Mouse (Mus musculus) hindbrain, embryonic 12.5 days (tissue): ENCODE data around the gene Nyap1. TPM values are rescaled to one million over a fixed set of nuclear protein-coding genes. Genes with fewer than 3 reads are reported as not detected.
"Not testable (repeated sequence)": the region's sequence is repeated elsewhere in the genome, so short reads cannot be mapped to it uniquely, and the experiment has no call there.

Experiments used
- ATAC-seq: fragments of 200-750 bp; cut with Nextera tagmentation; 2 replicates; pipeline ENCODE4 v1.8.0; 2017; ENCODE audit warnings: moderate TSS enrichment; ENCODE audit not compliant: low FRiP score
- H3K27ac ChIP-seq: fragments of 300-500 bp; sonication (generic); 2 replicates; pipeline ENCODE4 v1.5.1; 2016; ENCODE audit warnings: mild to moderate bottlenecking
- H3K27me3 ChIP-seq: fragments of 300-500 bp; sonication (generic); 2 replicates; pipeline ENCODE4 v1.6.1; 2016; ENCODE audit warnings: mild to moderate bottlenecking
- H3K36me3 ChIP-seq: fragments of 300-500 bp; sonication (generic); 2 replicates; pipeline ENCODE4 v1.6.1; 2016; ENCODE audit warnings: mild to moderate bottlenecking
- H3K4me1 ChIP-seq: fragments of 300-500 bp; sonication (generic); 2 replicates; pipeline ENCODE4 v1.6.1; 2016
- H3K4me2 ChIP-seq: fragments of 300-500 bp; sonication (generic); replicated peaks from 2 replicates; pipeline ENCODE4 v1.6.1; 2016; ENCODE audit warnings: mild to moderate bottlenecking
- H3K4me3 ChIP-seq: fragments of 300-500 bp; sonication (generic); 2 replicates; pipeline ENCODE4 v1.5.1; 2016; ENCODE audit warnings: mild to moderate bottlenecking
- H3K9ac ChIP-seq: fragments of 300-500 bp; sonication (generic); 2 replicates; pipeline ENCODE4 v1.6.1; 2016; ENCODE audit warnings: mild to moderate bottlenecking, moderate library complexity
- H3K9me3 ChIP-seq: fragments of 300-500 bp; sonication (generic); replicated peaks from 2 replicates; pipeline ENCODE4 v1.6.1; 2016; ENCODE audit warnings: mild to moderate bottlenecking
- WGBS: fragments of 180-500 bp; shearing (Covaris S2); methylation state at CpG from one replicate; pipeline ENCODE4 v1.1.7; 2016; 5-methylcytosine and 5-hydroxymethylcytosine counted together
- polyA plus RNA-seq: library from polyadenylated mRNA; unstranded; fragments of >200 nt; fragmentation: Nextera tagmentation; extraction: Ambion mirVana; gene quantifications from 2 replicates; pipeline ENCODE4 v1.2.1, GENCODE M21; 2016

Nyap1 gene
- polyA plus RNA-seq, 1 experiment from 2014 or later: 20.9 TPM

GRCm38 (mm10) chr5:137737400-137737940 is 3.9 kb downstream of the Nyap1 start:
- Histone ChIP-seq H3K36me3 (peaks cover 36% of the 10 kb centered on the region), H3K4me3 (no peak overlapping the region), H3K4me2 (peak overlapping the region; percentile 91), H3K9me3 (no peaks in the 10 kb centered on the region), H3K9ac (peak overlapping the region; percentile 47), H3K4me1 (peaks cover 69% of the 10 kb centered on the region), H3K27me3 (no peaks in the 10 kb centered on the region), H3K27ac (peak overlapping the region; percentile 86; the same call in 1 of the 2 replicates)
- 86% methylated on average over 6 of the region's 6 CpGs for WGBS
- no peak for ATAC-seq

GRCm38 (mm10) chr5:137734289-137735061 is 6.9 kb downstream of the Nyap1 start:
- 49% methylated on average over 6 of the region's 6 CpGs for WGBS
- Histone ChIP-seq H3K4me2 (peak overlapping the region; percentile 52), H3K36me3 (peaks cover 53% of the 10 kb centered on the region), H3K27ac (peak overlapping the region; percentile 99), H3K4me3 (peak overlapping the region; percentile 20), H3K9me3 (no peaks in the 10 kb centered on the region), H3K9ac (peak overlapping the region; percentile 67), H3K27me3 (no peaks in the 10 kb centered on the region), H3K4me1 (peaks cover 60% of the 10 kb centered on the region)
- peak; percentile 97 for ATAC-seq

- Histone ChIP-seq H3K27ac (peak overlapping the region; percentile 99), H3K4me3 (peak overlapping the region; percentile 20), H3K9me3 (no peaks in the 10 kb centered on the region), H3K4me2 (peak overlapping the region; percentile 52), H3K4me1 (peaks cover 53% of the 10 kb centered on the region), H3K36me3 (peaks cover 56% of the 10 kb centered on the region), H3K27me3 (no peaks in the 10 kb centered on the region), H3K9ac (peak overlapping the region; percentile 67)
- ATAC-seq: peak; percentile 75
- WGBS: 46% methylated on average over 12 of the region's 12 CpGs
Measured at GRCm38 (mm10) chr5:137733638-137734288, 7.6 kb downstream of the Nyap1 start.

GRCm38 (mm10) chr5:137726767-137727166 is 14.6 kb downstream of the Nyap1 start:
- Histone ChIP-seq H3K4me2 (no peak overlapping the region), H3K36me3 (peaks cover 16% of the 10 kb centered on the region), H3K9ac (no peak overlapping the region), H3K9me3 (no peaks in the 10 kb centered on the region), H3K27me3 (no peaks in the 10 kb centered on the region), H3K4me3 (no peak overlapping the region), H3K4me1 (peaks cover 8% of the 10 kb centered on the region), H3K27ac (no peak overlapping the region)
- WGBS: 71% methylated on average over 6 of the region's 6 CpGs
- ATAC-seq: no peak

- peaks cover 3% of the 10 kb centered on the region for H3K4me1 ChIP-seq
- no peak overlapping the region for H3K4me2 ChIP-seq
- no peak for ATAC-seq
- 91% methylated on average over 5 of the region's 5 CpGs for WGBS
- no peaks in the 10 kb centered on the region for H3K9me3 ChIP-seq
- no peak overlapping the region for H3K27ac ChIP-seq
- H3K9ac ChIP-seq: no peak overlapping the region
- peaks cover 3% of the 10 kb centered on the region; the same call in 1 of the 2 replicates for H3K36me3 ChIP-seq
- H3K27me3 ChIP-seq: no peaks in the 10 kb centered on the region
- H3K4me3 ChIP-seq: no peak overlapping the region
Measured at GRCm38 (mm10) chr5:137723840-137724239, 17.6 kb downstream of the Nyap1 start.

GRCm38 (mm10) chr5:137720558-137721164 is 20.7 kb downstream of the Nyap1 start:
- H3K4me2 ChIP-seq: peak overlapping the region; percentile 38
- H3K4me1 ChIP-seq, H3K36me3 ChIP-seq, H3K27ac ChIP-seq, H3K9me3 ChIP-seq, H3K9ac ChIP-seq, H3K27me3 ChIP-seq, ATAC-seq, H3K4me3 ChIP-seq: not testable (repeated sequence)
- 23% methylated on average over 9 of the region's 16 CpGs for WGBS

- 88% methylated on average over 6 of the region's 6 CpGs for WGBS
Measured at GRCm38 (mm10) chr5:137719088-137719487, 22.3 kb downstream of the Nyap1 start.

GRCm38 (mm10) chr5:137718020-137718790 is 23.2 kb downstream of the Nyap1 start:
- Histone ChIP-seq H3K4me2 (no peak overlapping the region), H3K36me3 (no peaks in the 10 kb centered on the region), H3K4me1 (peaks cover 3% of the 10 kb centered on the region), H3K9ac (no peak overlapping the region), H3K4me3 (no peak overlapping the region), H3K27ac (no peak overlapping the region), H3K9me3 (no peaks in the 10 kb centered on the region), H3K27me3 (no peaks in the 10 kb centered on the region)
- 68% methylated on average over 8 of the region's 8 CpGs for WGBS
- no peak for ATAC-seq

More at GRCm38 (mm10) chr5:137719088-137719487, 22.3 kb downstream of the Nyap1 start:
- Histone ChIP-seq H3K27me3 (no peaks in the 10 kb centered on the region), H3K4me1 (peaks cover 3% of the 10 kb centered on the region), H3K9me3 (no peaks in the 10 kb centered on the region), H3K9ac (no peak overlapping the region), H3K27ac (no peak overlapping the region), H3K36me3 (no peaks in the 10 kb centered on the region), H3K4me2 (no peak overlapping the region), H3K4me3 (no peak overlapping the region)
- ATAC-seq: no peak

- 82% methylated on average over 8 of the region's 8 CpGs for WGBS
- Histone ChIP-seq H3K9me3 (no peaks in the 10 kb centered on the region), H3K4me1 (peaks cover 2% of the 10 kb centered on the region), H3K36me3 (no peaks in the 10 kb centered on the region), H3K27ac (no peak overlapping the region), H3K9ac (no peak overlapping the region), H3K27me3 (no peaks in the 10 kb centered on the region), H3K4me2 (no peak overlapping the region), H3K4me3 (no peak overlapping the region)
- ATAC-seq: no peak
Measured at GRCm38 (mm10) chr5:137715685-137716084, 25.7 kb downstream of the Nyap1 start.

- no peaks in the 10 kb centered on the region for H3K27me3 ChIP-seq
- no peak overlapping the region for H3K9ac ChIP-seq
- no peak overlapping the region for H3K27ac ChIP-seq
- H3K4me3 ChIP-seq: no peak overlapping the region
- no peak overlapping the region for H3K4me2 ChIP-seq
- no peak for ATAC-seq
- no peaks in the 10 kb centered on the region for H3K36me3 ChIP-seq
- no peaks in the 10 kb centered on the region for H3K9me3 ChIP-seq
- H3K4me1 ChIP-seq: no peaks in the 10 kb centered on the region
- WGBS: 89% methylated on average over 5 of the region's 5 CpGs
Measured at GRCm38 (mm10) chr5:137713454-137713853, 28.0 kb downstream of the Nyap1 start.

- Histone ChIP-seq H3K4me1 (peaks cover 3% of the 10 kb centered on the region; the same call in 1 of the 2 replicates), H3K27ac (no peak overlapping the region), H3K9ac (no peak overlapping the region), H3K27me3 (no peaks in the 10 kb centered on the region), H3K9me3 (no peaks in the 10 kb centered on the region), H3K36me3 (no peaks in the 10 kb centered on the region), H3K4me2 (no peak overlapping the region), H3K4me3 (no peak overlapping the region)
- 74% methylated on average over 12 of the region's 12 CpGs for WGBS
- no peak for ATAC-seq
Measured at GRCm38 (mm10) chr5:137706913-137707633, 34.3 kb downstream of the Nyap1 start.
